Mouse (Mus musculus): ENCODE results near the gene Pvr.

DNA sequence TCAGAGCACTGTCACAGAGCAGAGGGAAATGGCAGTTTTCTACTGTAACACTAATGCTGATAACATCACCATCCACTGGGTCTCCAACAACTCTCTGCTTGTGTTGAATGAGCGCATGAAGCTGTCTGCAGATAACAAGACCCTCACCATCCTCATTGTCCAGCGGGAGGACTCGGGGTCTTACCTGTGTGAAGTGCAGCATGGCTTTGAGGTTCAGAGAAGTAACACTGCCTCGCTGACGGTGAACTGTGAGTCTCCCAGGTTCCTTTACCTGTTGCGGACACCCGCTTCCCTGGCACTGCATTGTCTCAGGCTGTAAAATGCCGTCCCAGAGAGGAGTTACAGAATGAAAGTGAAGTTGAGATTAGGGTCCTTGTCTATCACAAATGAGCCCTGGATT, 49.2 kb upstream of the Pvr start:
- TF ChIP-seq CTCF (IDR thresholded peaks at IDR 0.05; ENCODE audit: borderline replicate concordance, control insufficient read depth, extremely low read depth, insufficient read depth, low read length, poor library complexity) (no peak), POLR2A (IDR thresholded peaks at IDR 0.05; ENCODE audit: control insufficient read depth, extremely low read depth, insufficient read depth, low read length, poor library complexity) (no peak)
